Mouse (Mus musculus): Measurements from ENCODE around the gene Grip1.

DNA sequence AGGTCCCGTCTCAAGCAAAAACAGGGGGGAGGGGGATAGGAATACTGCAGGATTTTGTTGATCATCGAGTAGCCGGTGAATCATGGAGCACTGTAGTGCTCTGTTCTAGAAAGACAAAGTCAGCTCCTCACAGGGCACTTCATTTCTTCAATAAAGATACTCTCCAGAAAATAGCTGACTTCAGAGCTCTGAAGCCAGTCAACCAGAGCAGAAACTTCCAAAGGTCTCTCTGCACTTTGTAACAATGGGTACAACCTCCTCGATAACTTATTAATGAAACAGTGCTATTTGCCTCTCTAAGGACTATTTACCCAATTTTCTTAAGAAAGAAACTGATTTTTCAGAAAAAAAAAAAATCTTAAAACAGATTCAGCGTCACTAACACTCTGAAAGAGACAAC lies 642.1 kb downstream of the Grip1 start:
- TF ChIP-seq POLR2A (IDR thresholded peaks at IDR 0.05; ENCODE audit: insufficient read depth, low read depth, low read length): no peak
- TF ChIP-seq CTCF (IDR thresholded peaks at IDR 0.05): no peak
